Mouse (Mus musculus): ENCODE measurements at regions not wholly inside any gene's neighbourhood (a gene's known extent, or its start where the extent isn't known, plus 50 kb on each side); places are given as distances from the start of the nearest gene placed in this dataset.

DNA sequence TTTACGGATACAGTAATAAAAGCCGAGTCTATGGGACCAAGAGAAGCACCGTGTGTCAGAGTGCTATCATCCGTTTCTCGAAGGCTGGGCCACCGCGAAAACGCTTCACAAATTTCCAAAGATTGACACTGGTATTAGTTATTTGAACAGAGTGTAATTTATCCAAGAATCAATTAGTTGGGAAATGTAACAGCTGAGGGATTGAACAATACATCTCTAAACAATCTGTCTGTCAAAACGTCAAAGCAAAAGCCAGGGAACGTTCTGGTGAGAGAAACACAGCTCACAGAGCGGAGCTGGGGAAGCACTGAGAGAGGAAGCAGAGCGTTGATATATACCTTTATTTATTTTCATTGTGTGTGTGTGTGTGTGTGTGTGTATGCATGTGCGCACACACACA is 498.1 kb upstream of the Fam19a5 start:
- TF ChIP-seq CTCF (IDR thresholded peaks at IDR 0.05; ENCODE audit: low read depth, low read length), result no peak
- no peak for TF ChIP-seq GATA1 (IDR thresholded peaks at IDR 0.05; ENCODE audit: borderline replicate concordance, low read length)
- no peak for TF ChIP-seq TAL1 (conservative IDR thresholded peaks at IDR 0.05; ENCODE audit: low read depth, low read length)
